Mouse (Mus musculus) megakaryocyte, embryonic 14.5 days (primary cell): ENCODE measurements around the gene Setd7. TPM values are rescaled to one million over a fixed set of nuclear protein-coding genes. Genes with fewer than 3 reads are reported as not detected.

Experiments
- H3K27me3 ChIP-seq: replicated peaks from 2 replicates; pipeline ENCODE3; 2012; ENCODE audit warnings: inconsistent platforms
- H3K36me3 ChIP-seq: replicated peaks from 2 replicates; pipeline ENCODE3; 2012; ENCODE audit warnings: low read length, inconsistent platforms, mixed read lengths
- H3K4me1 ChIP-seq: 2 replicates; pipeline ENCODE4 v1.6.1; 2012; ENCODE audit warnings: inconsistent platforms
- H3K4me3 ChIP-seq: replicated peaks from 2 replicates; pipeline ENCODE3; 2012; ENCODE audit warnings: moderate library complexity, mild to moderate bottlenecking, inconsistent platforms
- H3K9me3 ChIP-seq: 2 replicates; pipeline ENCODE4 v1.6.1; 2012; ENCODE audit warnings: inconsistent platforms
- FLI1 ChIP-seq: IDR thresholded peaks from 2 replicates; pipeline ENCODE4 v1.6.1; 2012; ENCODE audit warnings: low read length, inconsistent platforms, mixed read lengths
- GATA1 ChIP-seq: IDR thresholded peaks from 3 replicates; pipeline ENCODE4 v1.6.1; 2012; ENCODE audit warnings: mixed read lengths, low read length, inconsistent platforms, borderline replicate concordance
- polyA plus RNA-seq: library from polyadenylated mRNA; stranded (reverse); fragments of >175 nt; gene quantifications from 2 replicates; pipeline ENCODE4 v1.2.3, GENCODE M21; 2012; ENCODE audit warnings: low replicate concordance; ENCODE audit not compliant: insufficient read depth

Setd7 gene
- 4.2 and 5.0 TPM in 2 replicates for polyA plus RNA-seq

GRCm38 (mm10) chr3:51560511-51561108 lies at the start of gene Setd7:
Gene Setd7, minus strand, starts transcription at chr3:51560879.
- TF ChIP-seq FLI1 (no peak), GATA1 (no peak)
- peaks cover 18% of the 10 kb centered on the region for H3K36me3 ChIP-seq
- H3K4me3 ChIP-seq = peak within 1 kb of the TSS; percentile 100
- H3K9me3 ChIP-seq = no peaks in the 10 kb centered on the region
- peaks cover 66% of the 10 kb centered on the region for H3K4me1 ChIP-seq
- no peaks in the 10 kb centered on the region for H3K27me3 ChIP-seq

DNA sequence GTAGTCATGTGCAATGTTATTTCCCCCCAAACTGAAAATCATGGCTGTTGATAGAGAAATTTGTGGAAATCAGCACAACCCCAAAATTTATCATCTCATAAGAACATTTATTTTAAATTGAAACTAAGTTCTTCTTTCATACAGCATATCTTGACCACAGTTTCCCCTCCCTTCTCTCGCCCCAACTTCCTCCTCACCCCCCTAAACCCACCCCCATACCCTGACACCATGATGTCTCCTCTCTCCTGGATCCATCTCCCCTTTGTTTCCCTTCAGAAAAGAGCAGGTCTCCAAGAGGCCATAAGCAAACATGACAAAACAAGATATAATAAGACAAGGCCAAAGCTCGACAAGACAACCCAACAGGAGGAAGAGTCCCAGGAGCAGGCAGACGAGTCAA lies 43.8 kb upstream of the Setd7 start:
- TF ChIP-seq FLI1 (no peak), GATA1 (no peak)
- H3K36me3 ChIP-seq = no peaks in the 10 kb centered on the region
- no peaks in the 10 kb centered on the region for H3K27me3 ChIP-seq
- H3K9me3 ChIP-seq = peaks cover 17% of the 10 kb centered on the region
- H3K4me1 ChIP-seq = peaks cover 20% of the 10 kb centered on the region
- H3K4me3 ChIP-seq = no peak overlapping the region

DNA sequence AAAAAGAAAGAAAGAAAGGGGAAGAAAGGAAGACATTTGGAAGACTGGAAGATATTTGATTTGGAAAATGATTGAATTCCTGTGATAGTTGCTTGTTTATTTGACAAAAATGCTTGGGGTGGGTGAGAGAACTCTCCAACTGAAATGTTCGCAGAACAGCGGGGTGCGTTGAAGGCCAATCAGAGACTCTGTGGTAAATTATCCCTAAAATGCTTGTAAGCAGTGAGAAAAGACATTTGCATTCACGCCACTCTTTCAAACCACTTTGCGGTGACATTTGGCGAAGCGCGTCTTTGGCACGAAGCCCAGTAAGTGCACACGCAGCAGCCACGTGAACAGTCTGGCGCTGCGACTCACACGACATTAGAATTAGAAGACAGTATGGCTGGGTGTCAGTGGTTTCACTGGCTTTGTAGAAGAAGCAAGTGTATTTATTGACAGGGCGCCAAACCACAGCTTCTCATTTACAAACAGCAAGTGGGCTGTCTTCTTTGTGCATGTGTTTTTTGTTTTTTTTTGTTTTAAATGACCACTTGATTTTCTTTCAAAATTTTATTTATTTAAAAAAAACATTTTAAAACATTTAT lies 43.1 kb upstream of the Setd7 start:
- TF ChIP-seq FLI1 (no peak), GATA1 (no peak)
- H3K4me3 ChIP-seq = no peak overlapping the region
- H3K9me3 ChIP-seq = peaks cover 17% of the 10 kb centered on the region
- no peaks in the 10 kb centered on the region for H3K27me3 ChIP-seq
- no peaks in the 10 kb centered on the region for H3K36me3 ChIP-seq
- H3K4me1 ChIP-seq = peaks cover 14% of the 10 kb centered on the region

DNA sequence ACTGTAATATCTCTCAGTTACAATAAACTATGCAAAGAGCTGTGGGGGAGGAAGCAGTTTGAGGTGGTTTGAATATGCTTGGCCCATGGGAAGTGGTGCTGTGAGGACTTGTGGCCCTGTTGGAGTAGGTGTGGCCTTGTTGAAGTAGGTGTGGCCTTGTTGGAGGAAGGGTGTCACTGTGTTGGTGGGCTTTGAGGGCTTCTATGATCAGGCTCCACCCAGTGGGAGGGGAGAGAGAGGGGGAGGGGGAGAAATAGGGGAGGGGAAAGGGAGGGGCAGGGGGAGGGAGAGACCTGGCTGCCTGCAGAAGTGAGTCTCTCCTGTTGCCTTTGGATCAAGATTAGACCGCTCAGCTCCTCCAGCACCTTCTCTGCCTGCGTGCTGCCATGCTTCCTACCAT lies 40.8 kb upstream of the Setd7 start:
- peaks cover 2% of the 10 kb centered on the region for H3K27me3 ChIP-seq
- H3K4me3 ChIP-seq = no peak overlapping the region
- H3K9me3 ChIP-seq = peaks cover 19% of the 10 kb centered on the region
- no peaks in the 10 kb centered on the region for H3K36me3 ChIP-seq
- peaks cover 14% of the 10 kb centered on the region for H3K4me1 ChIP-seq
- no peak for TF ChIP-seq FLI1
- TF ChIP-seq GATA1 = no peak

DNA sequence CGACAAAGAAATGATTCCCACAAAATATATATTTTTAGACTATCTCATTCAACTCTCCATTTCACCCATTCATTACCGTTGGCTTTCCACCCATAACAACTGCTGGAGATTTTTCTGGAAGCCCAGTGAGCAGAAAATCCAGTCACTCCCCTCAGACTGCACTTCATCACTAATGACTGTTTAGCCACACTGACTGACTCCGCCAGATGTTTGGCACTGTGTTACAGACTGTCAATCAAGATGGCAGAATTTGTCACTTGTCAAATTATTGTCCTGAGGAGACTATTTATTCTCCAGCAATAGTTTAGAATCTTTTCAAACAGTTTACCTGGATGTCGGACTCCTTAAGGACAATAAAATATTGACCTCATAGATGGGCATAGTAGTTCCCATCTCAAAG lies 40.0 kb upstream of the Setd7 start:
- TF ChIP-seq GATA1 (no peak), FLI1 (no peak)
- H3K27me3 ChIP-seq = peaks cover 2% of the 10 kb centered on the region
- peaks cover 14% of the 10 kb centered on the region for H3K4me1 ChIP-seq
- H3K36me3 ChIP-seq = no peaks in the 10 kb centered on the region
- peaks cover 27% of the 10 kb centered on the region for H3K9me3 ChIP-seq
- H3K4me3 ChIP-seq = no peak overlapping the region

- H3K9me3 ChIP-seq = peaks cover 34% of the 10 kb centered on the region
- peaks cover 5% of the 10 kb centered on the region for H3K4me1 ChIP-seq
- H3K4me3 ChIP-seq = no peak overlapping the region
- no peaks in the 10 kb centered on the region for H3K36me3 ChIP-seq
- no peak for TF ChIP-seq FLI1
- peaks cover 2% of the 10 kb centered on the region for H3K27me3 ChIP-seq
These were observed 38.5 kb upstream of the Setd7 start for GRCm38 (mm10) chr3:51599057-51599630.

- TF ChIP-seq FLI1 = no peak
- TF ChIP-seq GATA1 = no peak
- peaks cover 17% of the 10 kb centered on the region for H3K4me1 ChIP-seq
- H3K9me3 ChIP-seq = peaks cover 30% of the 10 kb centered on the region
- no peaks in the 10 kb centered on the region for H3K36me3 ChIP-seq
- H3K4me3 ChIP-seq = no peak overlapping the region
- H3K27me3 ChIP-seq = peaks cover 2% of the 10 kb centered on the region
These were observed 35.9 kb upstream of the Setd7 start for GRCm38 (mm10) chr3:51596538-51596937.

- peak overlapping the region; percentile 17 for H3K4me3 ChIP-seq
- H3K9me3 ChIP-seq = peaks cover 21% of the 10 kb centered on the region
- peaks cover 2% of the 10 kb centered on the region for H3K27me3 ChIP-seq
- no peaks in the 10 kb centered on the region for H3K36me3 ChIP-seq
- no peak for TF ChIP-seq GATA1
- no peak for TF ChIP-seq FLI1
- peaks cover 31% of the 10 kb centered on the region for H3K4me1 ChIP-seq
These were observed 32.8 kb upstream of the Setd7 start for GRCm38 (mm10) chr3:51593506-51593905.

GRCm38 (mm10) chr3:51591591-51591990 lies 30.9 kb upstream of the Setd7 start:
- Histone ChIP-seq H3K27me3 (no peaks in the 10 kb centered on the region), H3K4me3 (no peak overlapping the region), H3K36me3 (no peaks in the 10 kb centered on the region), H3K9me3 (peaks cover 20% of the 10 kb centered on the region), H3K4me1 (peaks cover 46% of the 10 kb centered on the region)
- TF ChIP-seq FLI1 (no peak), GATA1 (no peak)

- peaks cover 8% of the 10 kb centered on the region for H3K9me3 ChIP-seq
- H3K36me3 ChIP-seq = no peaks in the 10 kb centered on the region
- TF ChIP-seq FLI1 = no peak
- no peak for TF ChIP-seq GATA1
- H3K27me3 ChIP-seq = no peaks in the 10 kb centered on the region
- no peak overlapping the region for H3K4me3 ChIP-seq
- H3K4me1 ChIP-seq = peaks cover 52% of the 10 kb centered on the region
These were observed 29.7 kb upstream of the Setd7 start for GRCm38 (mm10) chr3:51590207-51590892.
